Mouse (Mus musculus) left cerebral cortex, adult 18-20 months (tissue): Measurements from ENCODE around the gene Cmklr1. TPM values are rescaled to one million over a fixed set of nuclear protein-coding genes. Genes with fewer than 3 reads are reported as not detected.

Experiments used
- DNase-seq, 2 experiments: peaks; one replicate each; pipeline ENCODE4 v3.0.0; 2021 to 2022; ENCODE audit warnings: low spot score in 2 of 2, mixed read lengths in 1 of 2
- long read RNA-seq, 2 experiments: library from polyadenylated mRNA; stranded (forward); transcript quantifications; one replicate each; pipeline ENCODE4 v2.0.0; 2021
- total RNA-seq, 2 experiments: library from RNA; stranded (reverse); gene quantifications; 2 replicates each; pipeline ENCODE4 v1.2.3; 2021

Gene Cmklr1
- 1 to 10 TPM; 4.6 to 5.5 TPM for total RNA-seq
- long read RNA-seq, experiment 1 = 0 reads
- long read RNA-seq, experiment 2 = 0 reads

- DNase-seq = no peak
Measured at GRCm38 (mm10) chr5:113650035-113650865, at the start of gene Cmklr1. Gene Cmklr1 (minus strand): TSS chr5:113650426.

GRCm38 (mm10) chr5:113694415-113694814, 44.2 kb upstream of the Cmklr1 start:
- DNase-seq = no peak

- no peak for DNase-seq
Measured at GRCm38 (mm10) chr5:113694000-113694399, 43.8 kb upstream of the Cmklr1 start.

GRCm38 (mm10) chr5:113693196-113693755, 43.0 kb upstream of the Cmklr1 start:
- no peak for DNase-seq

GRCm38 (mm10) chr5:113690866-113691265, 40.6 kb upstream of the Cmklr1 start:
- no peak for DNase-seq

GRCm38 (mm10) chr5:113690069-113690548, 39.9 kb upstream of the Cmklr1 start:
- DNase-seq = no peak

- no peak for DNase-seq
Measured at GRCm38 (mm10) chr5:113687514-113687913, 37.3 kb upstream of the Cmklr1 start.

GRCm38 (mm10) chr5:113685471-113685870, 35.2 kb upstream of the Cmklr1 start:
- DNase-seq = no peak

GRCm38 (mm10) chr5:113683246-113683645, 33.0 kb upstream of the Cmklr1 start:
- DNase-seq = no peak

- no peak for DNase-seq
Measured at GRCm38 (mm10) chr5:113682472-113682871, 32.2 kb upstream of the Cmklr1 start.

- no peak for DNase-seq
Measured at GRCm38 (mm10) chr5:113681219-113681618, 31.0 kb upstream of the Cmklr1 start.

GRCm38 (mm10) chr5:113679509-113679908, 29.3 kb upstream of the Cmklr1 start:
- DNase-seq = no peak

- DNase-seq = no peak
Measured at GRCm38 (mm10) chr5:113678743-113679452, 28.7 kb upstream of the Cmklr1 start.

- no peak for DNase-seq
Measured at GRCm38 (mm10) chr5:113677541-113677940, 27.3 kb upstream of the Cmklr1 start.

GRCm38 (mm10) chr5:113674851-113675250, 24.6 kb upstream of the Cmklr1 start:
- DNase-seq = no peak

GRCm38 (mm10) chr5:113672456-113672855, 22.2 kb upstream of the Cmklr1 start:
- peak; percentile 3 to 19 for DNase-seq

GRCm38 (mm10) chr5:113670597-113670996, 20.4 kb upstream of the Cmklr1 start:
- DNase-seq = no peak

GRCm38 (mm10) chr5:113670110-113670509, 19.9 kb upstream of the Cmklr1 start:
- DNase-seq = no peak

GRCm38 (mm10) chr5:113664629-113665195, 14.5 kb upstream of the Cmklr1 start:
- DNase-seq = no peak

- no peak for DNase-seq
Measured at GRCm38 (mm10) chr5:113664127-113664526, 13.9 kb upstream of the Cmklr1 start.

- no peak for DNase-seq
Measured at GRCm38 (mm10) chr5:113660872-113661271, 10.6 kb upstream of the Cmklr1 start.
